In the genomic region with DNA sequence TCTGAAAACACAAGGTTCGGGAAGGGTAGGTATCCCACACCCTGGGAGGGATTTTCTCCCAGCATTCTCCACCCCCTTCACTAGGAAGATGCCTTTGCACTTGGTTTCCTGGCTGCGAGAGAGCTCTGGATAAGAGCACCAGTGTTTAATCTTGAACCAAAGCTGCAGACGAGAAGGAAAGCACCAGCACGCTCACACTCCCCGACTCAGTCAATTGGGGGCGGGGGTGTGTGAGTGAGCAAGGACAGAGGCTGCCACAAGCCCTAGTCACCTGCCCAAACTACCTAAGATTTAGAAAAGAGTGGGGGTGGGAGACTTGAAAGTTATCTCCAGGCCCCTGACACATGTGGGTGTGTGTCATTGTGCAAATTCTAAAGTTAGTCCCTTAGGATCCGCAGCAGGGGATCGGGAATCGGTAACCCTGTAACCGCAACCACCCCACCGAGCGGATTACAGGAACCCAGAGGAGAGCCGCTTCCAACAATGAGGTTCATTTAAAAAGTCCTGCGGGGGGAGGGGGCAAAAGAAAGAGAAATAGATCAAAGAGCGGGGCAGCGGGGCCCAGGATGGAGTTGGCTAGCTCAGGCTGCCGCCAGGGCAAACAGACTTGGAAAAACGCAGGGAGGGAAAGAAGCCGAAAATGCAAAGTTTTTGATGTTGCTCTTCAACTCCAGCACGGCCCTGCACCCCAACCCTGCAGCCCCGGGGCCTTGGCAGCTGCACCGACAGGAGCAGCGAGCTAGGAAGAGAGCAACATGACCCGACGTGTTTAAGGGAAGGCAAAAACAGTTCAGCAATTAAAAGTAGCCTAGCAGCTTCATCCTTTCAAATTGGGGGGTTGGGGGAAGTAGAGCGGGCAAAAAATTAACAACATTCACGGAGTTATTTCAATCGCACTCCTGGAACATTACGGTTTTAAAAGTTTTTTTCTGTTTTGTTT, we compare ENCODE assay signal across 7 mouse cellular contexts. TPM values are rescaled to one million over a fixed set of nuclear protein-coding genes. Genes with fewer than 3 reads are reported as not detected.
DNase-seq lines count a peak whose midpoint lies in the region; ATAC-seq and TF ChIP-seq lines count a peak whose summit lies in the region.

No protein-coding gene starts in this region.

- H3K9me3 ChIP-seq in ES-E14 (ENCODE audit: control insufficient read depth, insufficient read depth, low read depth, low read length), result no peaks in the 10 kb centered on the region
- no peaks in the 10 kb centered on the region for H3K9me3 ChIP-seq in lung, embryonic 16.5 days (ENCODE audit: control insufficient read depth, low read length)
- H3K9me3 ChIP-seq in stomach, embryonic 15.5 days, result no peaks in the 10 kb centered on the region

- peaks cover 0 to 13% of the 10 kb centered on the region in 2 experiments; a peak in 2 of 4 replicates for H3K4me1 ChIP-seq in ES-E14 (ENCODE audit: control insufficient read depth in 2 of 2, insufficient read depth in 2 of 2, low read length in 2 of 2, poor library complexity in 1 of 2)
- peaks cover 4% of the 10 kb centered on the region for H3K4me1 ChIP-seq in heart, adult 2 months (ENCODE audit: control insufficient read depth, insufficient read depth, low read length)
- peaks cover 3% of the 10 kb centered on the region for H3K4me1 ChIP-seq in lung, embryonic 16.5 days (replicated peaks; ENCODE audit: control insufficient read depth, insufficient read depth, low read length)
- peaks cover 4% of the 10 kb centered on the region; the same call in 1 of the 2 replicates for H3K4me1 ChIP-seq in stomach, embryonic 15.5 days

- H3K9ac ChIP-seq in ES-E14 (ENCODE audit: insufficient read depth, low read depth, low read length, poor library complexity, severe bottlenecking), result peak overlapping the region; percentile 86
- peak overlapping the region; percentile 96 for H3K9ac ChIP-seq in heart, adult 2 months (ENCODE audit: low read depth, low read length)
- peak overlapping the region; percentile 97 for H3K9ac ChIP-seq in lung, embryonic 16.5 days (ENCODE audit: low read length)
- H3K9ac ChIP-seq in stomach, embryonic 15.5 days, result peak overlapping the region; percentile 94

- TF ChIP-seq POLR2A in heart, adult 2 months (IDR thresholded peaks at IDR 0.05; ENCODE audit: insufficient read depth, low read depth, low read length), result peak; percentile 60; the same call in 1 of the 2 replicates

- H3K27me3 ChIP-seq in heart, adult 2 months (ENCODE audit: control insufficient read depth, insufficient read depth, low read length), result no peaks in the 10 kb centered on the region
- no peaks in the 10 kb centered on the region for H3K27me3 ChIP-seq in lung, embryonic 16.5 days (ENCODE audit: control insufficient read depth, insufficient read depth, low read depth, low read length)
- H3K27me3 ChIP-seq in stomach, embryonic 15.5 days (replicated peaks), result no peaks in the 10 kb centered on the region

- ATAC-seq in lung, embryonic 16.5 days (ENCODE audit: low read depth), result no peak
- no peak for ATAC-seq in stomach, embryonic 15.5 days (ENCODE audit: insufficient read depth, low FRiP score, low read depth)

- 0 out of 2 replicates have a peak, but pooled peaks have one; percentile 7 for TF ChIP-seq EP300 in heart, adult 2 months (IDR thresholded peaks at IDR 0.05; ENCODE audit: insufficient read depth, low read depth, low read length)

- H3K36me3 ChIP-seq in ES-E14 (ENCODE audit: control insufficient read depth, insufficient read depth, low read length, poor library complexity, severe bottlenecking), result peaks cover 15% of the 10 kb centered on the region
- H3K36me3 ChIP-seq in heart, adult 2 months (ENCODE audit: control insufficient read depth, insufficient read depth, low read length), result peaks cover 16% of the 10 kb centered on the region
- peaks cover 21% of the 10 kb centered on the region for H3K36me3 ChIP-seq in lung, embryonic 16.5 days (ENCODE audit: control insufficient read depth, insufficient read depth, low read length)
- H3K36me3 ChIP-seq in stomach, embryonic 15.5 days, result peaks cover 7% of the 10 kb centered on the region; the same call in 1 of the 2 replicates

- H3K27ac ChIP-seq in ES-E14 (ENCODE audit: insufficient read depth, low read depth, low read length, poor library complexity, severe bottlenecking), result peak overlapping the region; percentile 61
- H3K27ac ChIP-seq in heart, adult 2 months, result peak overlapping the region; percentile 99
- H3K27ac ChIP-seq in lung, embryonic 16.5 days (ENCODE audit: low read length), result peak overlapping the region; percentile 96
- peak overlapping the region; percentile 95 for H3K27ac ChIP-seq in stomach, embryonic 15.5 days

- intact Hi-C loops in heart, adult 2 months (cut with DNase I), result loop anchor here (2.0 to 5.0 kb wide), 6 partner anchors 21 to 499 kb away; no protein-coding TSS in a partner anchor

- in situ Hi-C loops in ES-E14 (cut with MboI; ENCODE audit: low sequenced_read_pairs in 2 of 2, unreplicated experiment in 2 of 2), result no loop called here

- DNase-seq in ES-E14 (ENCODE audit: low read depth, low spot score), result no peak
- peak; percentile 48 to 61 for DNase-seq in adrenal gland, postnatal 36 days
- peak; percentile 71 for DNase-seq in heart, adult 2 months
- DNase-seq in kidney, adult 8-10 months, result peak; percentile 49 to 53
- DNase-seq in urinary bladder, adult 2 months (ENCODE audit: low spot score), result no peak

- H3K79me2 ChIP-seq in heart, adult 2 months (replicated peaks; ENCODE audit: control insufficient read depth, insufficient read depth, low read length), result peaks cover 3% of the 10 kb centered on the region

- peak overlapping the region; percentile 83 for H3K4me2 ChIP-seq in lung, embryonic 16.5 days (ENCODE audit: low read depth, low read length)
- H3K4me2 ChIP-seq in stomach, embryonic 15.5 days, result peak overlapping the region; percentile 72

- under 1% methylated on average over 29 of the region's 29 CpGs for WGBS in heart, adult 2 months
- WGBS in lung, embryonic 16.5 days, result under 1% methylated on average over 29 of the region's 29 CpGs
- WGBS in stomach, embryonic 15.5 days, result under 1% methylated on average over 29 of the region's 29 CpGs

- H3K4me3 ChIP-seq in ES-E14 (ENCODE audit: insufficient read depth in 1 of 2, low read depth in 1 of 2, low read length in 2 of 2, poor library complexity in 1 of 2, severe bottlenecking in 1 of 2), result peak overlapping the region; percentile 90 to 92
- H3K4me3 ChIP-seq in heart, adult 2 months, result peak overlapping the region; percentile 76
- H3K4me3 ChIP-seq in lung, embryonic 16.5 days (ENCODE audit: low read length), result peak overlapping the region; percentile 71
- H3K4me3 ChIP-seq in stomach, embryonic 15.5 days (replicated peaks), result peak overlapping the region; percentile 83

- TF ChIP-seq CTCF in heart, adult 2 months (IDR thresholded peaks at IDR 0.05), result no peak

TF ChIP-seq in ES-E14, 5 proteins besides CTCF, POLR2A, EP300 and RAD21:
- TF ChIP-seq ZNF384 (IDR thresholded peaks at IDR 0.05; ENCODE audit: low read depth, low read length) (no peak), MAFK (IDR thresholded peaks at IDR 0.05; ENCODE audit: insufficient read depth, low read depth, low read length) (no peak), HCFC1 (IDR thresholded peaks at IDR 0.05; ENCODE audit: borderline replicate concordance, insufficient read depth, low read length) (no peak), ZC3H11A (IDR thresholded peaks at IDR 0.05; ENCODE audit: borderline replicate concordance, low read depth, low read length) (no peak), CHD2 (IDR thresholded peaks at IDR 0.05; ENCODE audit: low read depth, low read length) (no peak)

RNA-seq across cellular contexts. Expression of gene Zfp36l1, which starts 1.4 kb away (rescaled TPM):
- 19.4 and 19.8 TPM in 2 replicates for total RNA-seq in ES-E14 (2012; rRNA removed)
- total RNA-seq in adrenal gland, postnatal 36 days (2021), result 100 to 1,000 TPM; 230 to 283 TPM
- 10 to 100 TPM; 74.4 to 79.4 TPM for total RNA-seq in heart, adult 2 months (2021)
- 43.3 and 65.0 TPM in 2 replicates for polyA plus RNA-seq in heart, adult 2 months (2012; rRNA removed)
- 131 and 152 TPM in 2 replicates for polyA plus RNA-seq in lung, embryonic 16.5 days (2015; fragmentation: Nextera tagmentation; extraction: Ambion mirVana)
- polyA plus RNA-seq in stomach, embryonic 15.5 days (2015; fragmentation: Nextera tagmentation; extraction: Ambion mirVana), result 142 and 146 TPM in 2 replicates
- 141 and 167 TPM in 2 replicates for polyA plus RNA-seq in urinary bladder, adult 2 months (2012; rRNA removed)

Comparison
In these comparisons a context has a peak if more than half of its experiments do, and no peak if none do; other contexts are left out.
1. DNase-seq: peak in adrenal gland, postnatal 36 days (2 of 2), heart, adult 2 months (2 of 2) and kidney, adult 8-10 months (2 of 2); none in ES-E14 (single experiment) and urinary bladder, adult 2 months (single experiment).
2. Peak in every context shown above with its lines, with median percentiles within 50 percentile points of each other: H3K27ac ChIP-seq, H3K4me3 ChIP-seq and H3K9ac ChIP-seq.